Mouse (Mus musculus) olfactory bulb, adult 2 months (tissue): ENCODE data around the gene Kif5a.

Experiments
- CTCF ChIP-seq: fragments of 200-500 bp; IDR thresholded peaks from 2 replicates; pipeline ENCODE4 v1.5.1; 2012; ENCODE audit warnings: low read depth, mild to moderate bottlenecking, low read length, moderate library complexity; ENCODE audit not compliant: insufficient read depth
- POLR2A ChIP-seq: fragments of 200-500 bp; IDR thresholded peaks from 2 replicates; pipeline ENCODE4 v1.6.1; 2012; ENCODE audit warnings: mild to moderate bottlenecking, low read depth, low read length, moderate library complexity; ENCODE audit not compliant: insufficient read depth

DNA sequence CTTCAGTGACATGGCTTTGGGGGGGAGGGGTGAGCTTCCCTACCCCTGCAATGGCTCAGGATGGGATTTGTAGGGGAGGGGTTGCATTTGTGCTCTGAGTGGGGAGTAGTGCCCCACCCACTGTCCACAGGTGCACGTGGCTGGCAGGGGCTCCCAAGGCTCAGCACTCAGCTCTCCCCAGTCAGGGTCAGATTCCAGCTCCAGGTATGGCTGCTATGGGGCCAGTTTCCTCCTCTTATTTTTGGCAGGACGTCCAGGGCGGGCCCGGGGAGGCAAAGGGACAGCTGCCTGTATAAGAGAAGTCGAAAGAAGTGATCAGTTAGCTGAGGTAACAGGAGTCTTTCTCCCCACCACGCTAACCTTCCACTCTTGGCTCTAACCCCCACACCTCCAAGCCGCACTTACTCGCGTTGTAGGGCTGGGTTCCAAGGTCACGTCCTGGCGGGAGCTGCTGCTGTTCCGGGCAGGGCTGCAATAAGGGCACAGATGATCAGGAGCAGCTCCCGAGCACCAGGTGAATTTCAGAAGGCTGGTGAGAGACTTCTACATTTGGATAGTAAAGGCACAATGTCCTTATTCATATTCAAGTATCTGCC, 19.6 kb upstream of the Kif5a start:
- no peak for TF ChIP-seq POLR2A
- TF ChIP-seq CTCF, result no peak
